Mouse (Mus musculus): ENCODE results near the gene Hcst. TPM values are rescaled to one million over a fixed set of nuclear protein-coding genes. Genes with fewer than 3 reads are reported as not detected.

The Hcst gene
- polyA plus RNA-seq, 1 experiment from 2014 or later: 2.4 TPM

GRCm38 (mm10) chr7:30411023-30411422, 8.6 kb downstream of the Hcst start:
- Histone ChIP-seq H3K4me2 (replicated peaks) (no peak overlapping the region), H3K27ac (replicated peaks) (no peak overlapping the region), H3K4me1 (no peaks in the 10 kb centered on the region), H3K9me3 (replicated peaks) (no peaks in the 10 kb centered on the region), H3K9ac (no peak overlapping the region), H3K27me3 (no peaks in the 10 kb centered on the region), H3K36me3 (no peaks in the 10 kb centered on the region), H3K4me3 (replicated peaks) (no peak overlapping the region)
- WGBS: 76% methylated on average over 3 of the region's 3 CpGs
- ATAC-seq (ENCODE audit: insufficient number of reproducible peaks, low FRiP score, low TSS enrichment, low read depth): no peak

- H3K36me3 ChIP-seq: no peaks in the 10 kb centered on the region
- no peak overlapping the region for H3K4me3 ChIP-seq (replicated peaks)
- H3K9me3 ChIP-seq (replicated peaks): no peaks in the 10 kb centered on the region
- no peaks in the 10 kb centered on the region for H3K4me1 ChIP-seq
- no peak overlapping the region for H3K27ac ChIP-seq (replicated peaks)
- no peak overlapping the region for H3K4me2 ChIP-seq (replicated peaks)
- H3K27me3 ChIP-seq: no peaks in the 10 kb centered on the region
- no peak overlapping the region for H3K9ac ChIP-seq
- ATAC-seq (ENCODE audit: insufficient number of reproducible peaks, low FRiP score, low TSS enrichment, low read depth): no peak
- WGBS: 84% methylated on average over 2 of the region's 2 CpGs
Observed at GRCm38 (mm10) chr7:30409789-30410188, 9.9 kb downstream of the Hcst start.

GRCm38 (mm10) chr7:30408639-30409038, 11.0 kb downstream of the Hcst start:
- Histone ChIP-seq H3K4me3 (replicated peaks) (no peak overlapping the region), H3K9ac (no peak overlapping the region), H3K27me3 (no peaks in the 10 kb centered on the region), H3K36me3 (no peaks in the 10 kb centered on the region), H3K9me3 (replicated peaks) (no peaks in the 10 kb centered on the region), H3K4me2 (replicated peaks) (no peak overlapping the region), H3K27ac (replicated peaks) (no peak overlapping the region), H3K4me1 (no peaks in the 10 kb centered on the region)
- 71% methylated on average over 3 of the region's 3 CpGs for WGBS
- no peak for ATAC-seq (ENCODE audit: insufficient number of reproducible peaks, low FRiP score, low TSS enrichment, low read depth)

- Histone ChIP-seq H3K4me1 (no peaks in the 10 kb centered on the region), H3K9ac (no peak overlapping the region), H3K36me3 (no peaks in the 10 kb centered on the region), H3K4me2 (replicated peaks) (no peak overlapping the region), H3K27me3 (no peaks in the 10 kb centered on the region), H3K4me3 (replicated peaks) (no peak overlapping the region), H3K9me3 (replicated peaks) (no peaks in the 10 kb centered on the region), H3K27ac (replicated peaks) (no peak overlapping the region)
- 71% methylated on average over 4 of the region's 4 CpGs for WGBS
- no peak for ATAC-seq (ENCODE audit: insufficient number of reproducible peaks, low FRiP score, low TSS enrichment, low read depth)
Observed at GRCm38 (mm10) chr7:30402343-30402742, 17.3 kb downstream of the Hcst start.

- H3K9me3 ChIP-seq (replicated peaks): no peaks in the 10 kb centered on the region
- H3K9ac ChIP-seq: no peak overlapping the region
- no peak for ATAC-seq (ENCODE audit: insufficient number of reproducible peaks, low FRiP score, low TSS enrichment, low read depth)
- no peaks in the 10 kb centered on the region for H3K36me3 ChIP-seq
- H3K4me1 ChIP-seq: no peaks in the 10 kb centered on the region
- H3K4me3 ChIP-seq (replicated peaks): no peak overlapping the region
- 42% methylated on average over 7 of the region's 7 CpGs for WGBS
- no peak overlapping the region for H3K27ac ChIP-seq (replicated peaks)
- no peaks in the 10 kb centered on the region for H3K27me3 ChIP-seq
- no peak overlapping the region for H3K4me2 ChIP-seq (replicated peaks)
Observed at GRCm38 (mm10) chr7:30399671-30400070, 20.0 kb downstream of the Hcst start.

GRCm38 (mm10) chr7:30394871-30395270, 24.8 kb downstream of the Hcst start:
- ATAC-seq (ENCODE audit: insufficient number of reproducible peaks, low FRiP score, low TSS enrichment, low read depth): no peak

GRCm38 (mm10) chr7:30394379-30394778, 25.3 kb downstream of the Hcst start:
- peak overlapping the region; percentile 60 for H3K27ac ChIP-seq (replicated peaks)
- ATAC-seq (ENCODE audit: insufficient number of reproducible peaks, low FRiP score, low TSS enrichment, low read depth): peak; percentile 43; the same call in 1 of the 2 replicates
- WGBS: 30% methylated on average over 11 of the region's 11 CpGs

More at GRCm38 (mm10) chr7:30394871-30395270, 24.8 kb downstream of the Hcst start:
- Histone ChIP-seq H3K36me3 (no peaks in the 10 kb centered on the region), H3K4me3 (replicated peaks) (no peak overlapping the region), H3K27me3 (no peaks in the 10 kb centered on the region), H3K27ac (replicated peaks) (no peak overlapping the region), H3K9ac (no peak overlapping the region), H3K4me2 (replicated peaks) (no peak overlapping the region), H3K9me3 (replicated peaks) (no peaks in the 10 kb centered on the region), H3K4me1 (no peaks in the 10 kb centered on the region)
- 47% methylated on average over 2 of the region's 2 CpGs for WGBS

GRCm38 (mm10) chr7:30393631-30394030, 26.0 kb downstream of the Hcst start:
- Histone ChIP-seq H3K4me3 (replicated peaks) (no peak overlapping the region), H3K27ac (replicated peaks) (peak overlapping the region; percentile 60), H3K9ac (no peak overlapping the region), H3K9me3 (replicated peaks) (no peaks in the 10 kb centered on the region), H3K36me3 (no peaks in the 10 kb centered on the region), H3K4me1 (no peaks in the 10 kb centered on the region), H3K4me2 (replicated peaks) (no peak overlapping the region), H3K27me3 (no peaks in the 10 kb centered on the region)
- ATAC-seq (ENCODE audit: insufficient number of reproducible peaks, low FRiP score, low TSS enrichment, low read depth): no peak
- WGBS: 71% methylated on average over 4 of the region's 4 CpGs

More at GRCm38 (mm10) chr7:30394379-30394778, 25.3 kb downstream of the Hcst start:
- Histone ChIP-seq H3K4me3 (replicated peaks) (no peak overlapping the region), H3K9me3 (replicated peaks) (no peaks in the 10 kb centered on the region), H3K36me3 (no peaks in the 10 kb centered on the region), H3K27me3 (no peaks in the 10 kb centered on the region), H3K4me1 (no peaks in the 10 kb centered on the region), H3K9ac (no peak overlapping the region), H3K4me2 (replicated peaks) (no peak overlapping the region)

- no peaks in the 10 kb centered on the region for H3K4me1 ChIP-seq
- no peaks in the 10 kb centered on the region for H3K9me3 ChIP-seq (replicated peaks)
- no peak overlapping the region for H3K9ac ChIP-seq
- H3K27me3 ChIP-seq: no peaks in the 10 kb centered on the region
- 63% methylated on average over 4 of the region's 4 CpGs for WGBS
- no peak for ATAC-seq (ENCODE audit: insufficient number of reproducible peaks, low FRiP score, low TSS enrichment, low read depth)
- H3K4me3 ChIP-seq (replicated peaks): no peak overlapping the region
- no peak overlapping the region for H3K4me2 ChIP-seq (replicated peaks)
- no peaks in the 10 kb centered on the region for H3K36me3 ChIP-seq
- H3K27ac ChIP-seq (replicated peaks): no peak overlapping the region
Observed at GRCm38 (mm10) chr7:30392746-30393520, 26.7 kb downstream of the Hcst start.

- Histone ChIP-seq H3K27me3 (no peaks in the 10 kb centered on the region), H3K4me2 (replicated peaks) (no peak overlapping the region), H3K9ac (no peak overlapping the region), H3K27ac (replicated peaks) (no peak overlapping the region), H3K36me3 (no peaks in the 10 kb centered on the region), H3K9me3 (replicated peaks) (no peaks in the 10 kb centered on the region), H3K4me3 (replicated peaks) (no peak overlapping the region), H3K4me1 (no peaks in the 10 kb centered on the region)
- WGBS: 82% methylated on average over 9 of the region's 9 CpGs
- ATAC-seq (ENCODE audit: insufficient number of reproducible peaks, low FRiP score, low TSS enrichment, low read depth): no peak
Observed at GRCm38 (mm10) chr7:30384106-30384505, 35.5 kb downstream of the Hcst start.

- WGBS: 62% methylated on average over 5 of the region's 5 CpGs
- H3K36me3 ChIP-seq: no peaks in the 10 kb centered on the region
- H3K27ac ChIP-seq (replicated peaks): no peak overlapping the region
- H3K4me2 ChIP-seq (replicated peaks): no peak overlapping the region
- H3K9ac ChIP-seq: no peak overlapping the region
- ATAC-seq (ENCODE audit: insufficient number of reproducible peaks, low FRiP score, low TSS enrichment, low read depth): no peak
- no peaks in the 10 kb centered on the region for H3K4me1 ChIP-seq
- H3K4me3 ChIP-seq (replicated peaks): no peak overlapping the region
- no peaks in the 10 kb centered on the region for H3K9me3 ChIP-seq (replicated peaks)
- no peaks in the 10 kb centered on the region for H3K27me3 ChIP-seq
Observed at GRCm38 (mm10) chr7:30380061-30380460, 39.6 kb downstream of the Hcst start.

GRCm38 (mm10) chr7:30373501-30373962, 46.1 kb downstream of the Hcst start:
- peak; percentile 98 for ATAC-seq (ENCODE audit: insufficient number of reproducible peaks, low FRiP score, low TSS enrichment, low read depth)
- Histone ChIP-seq H3K27me3 (no peaks in the 10 kb centered on the region), H3K9ac (peak overlapping the region; percentile 41), H3K36me3 (no peaks in the 10 kb centered on the region), H3K4me1 (0 out of 2 replicates have a peak, but pooled peaks cover 3% of the 10 kb centered on the region), H3K27ac (replicated peaks) (peak overlapping the region; percentile 74), H3K9me3 (replicated peaks) (no peaks in the 10 kb centered on the region), H3K4me3 (replicated peaks) (peak overlapping the region; percentile 57), H3K4me2 (replicated peaks) (peak overlapping the region; percentile 69)
- WGBS: under 1% methylated on average over 21 of the region's 21 CpGs
